Comparison of ENCODE assay signal across 9 mouse cellular contexts in genomic region chr10:95394819-95395812, GRCm38 (mm10). TPM values are rescaled to one million over a fixed set of nuclear protein-coding genes. Genes with fewer than 3 reads are reported as not detected.
DNase-seq lines count a peak whose midpoint lies in the region; ATAC-seq and TF ChIP-seq lines count a peak whose summit lies in the region.
"Had no signal": no experiment of that assay in that cellular context is flagged by ENCODE, and none has a peak within 500 bp of the region (broad histone marks: within the 10 kb centered on the region; RNA-seq: fewer than 3 reads in every experiment).

No protein-coding gene starts in this region.

- no peaks in the 10 kb centered on the region for H3K9me3 ChIP-seq in forebrain, postnatal 0 days (ENCODE audit: low read length)
- no peaks in the 10 kb centered on the region for H3K9me3 ChIP-seq in forebrain, embryonic 16.5 days (ENCODE audit: control insufficient read depth, low read length)
- H3K9me3 ChIP-seq in limb, embryonic 14.5 days (ENCODE audit: control insufficient read depth, low read length) = no peaks in the 10 kb centered on the region
- H3K9me3 ChIP-seq in stomach, embryonic 16.5 days (replicated peaks; ENCODE audit: control insufficient read depth, low read length) = no peaks in the 10 kb centered on the region

- no peak overlapping the region for H3K4me3 ChIP-seq in forebrain, postnatal 0 days (ENCODE audit: low read depth, low read length)
- H3K4me3 ChIP-seq in forebrain, embryonic 16.5 days (replicated peaks; ENCODE audit: low read length) = no peak overlapping the region
- peak overlapping the region; percentile 57 for H3K4me3 ChIP-seq in spleen, adult 2 months (ENCODE audit: extremely low read depth, insufficient read depth, insufficient read length)
- H3K4me3 ChIP-seq in limb, embryonic 14.5 days (replicated peaks; ENCODE audit: low read length) = peak overlapping the region; percentile 7
- peak overlapping the region; percentile 25 for H3K4me3 ChIP-seq in stomach, embryonic 16.5 days (replicated peaks; ENCODE audit: low read length)

- H3K9ac ChIP-seq in forebrain, postnatal 0 days = no peak overlapping the region
- H3K9ac ChIP-seq in forebrain, embryonic 16.5 days (replicated peaks; ENCODE audit: low read depth, low read length) = no peak overlapping the region
- peak overlapping the region; percentile 37; the same call in 1 of the 2 replicates for H3K9ac ChIP-seq in limb, embryonic 14.5 days (ENCODE audit: low read depth, low read length, severe bottlenecking)
- peak overlapping the region; percentile 56; the same call in 1 of the 2 replicates for H3K9ac ChIP-seq in stomach, embryonic 16.5 days (ENCODE audit: low read length)

- no peak for TF ChIP-seq CTCF in forebrain, postnatal 0 days (IDR thresholded peaks at IDR 0.05; ENCODE audit: low read depth)
- no peak for TF ChIP-seq CTCF in spleen, adult 2 months (IDR thresholded peaks at IDR 0.05; ENCODE audit: extremely low read depth, insufficient read depth, insufficient read length, insufficient replicate concordance)

- H3K27me3 ChIP-seq in forebrain, postnatal 0 days (ENCODE audit: insufficient read depth, low read length) = no peaks in the 10 kb centered on the region
- H3K27me3 ChIP-seq in forebrain, embryonic 16.5 days (replicated peaks; ENCODE audit: control insufficient read depth, insufficient read depth, low read length) = no peaks in the 10 kb centered on the region
- peaks cover 1% of the 10 kb centered on the region; the same call in 1 of the 2 replicates for H3K27me3 ChIP-seq in spleen, adult 2 months (ENCODE audit: control insufficient read depth, insufficient read depth, low read length)
- H3K27me3 ChIP-seq in limb, embryonic 14.5 days (ENCODE audit: control insufficient read depth, insufficient read depth, low read length) = 0 out of 2 replicates have a peak, but pooled peaks cover 6% of the 10 kb centered on the region
- H3K27me3 ChIP-seq in stomach, embryonic 16.5 days (ENCODE audit: control insufficient read depth, insufficient read depth, low read length) = no peaks in the 10 kb centered on the region

- no peak for DNase-seq in forebrain, postnatal 0 days
- no peak for DNase-seq in spleen, adult 2 months (ENCODE audit: low read depth in 1 of 2, low spot score in 2 of 2)
- no peak for DNase-seq in spleen, postnatal 14 days (ENCODE audit: low spot score in 2 of 2)
- no peak for DNase-seq in limb, embryonic 14.5 days (ENCODE audit: low spot score)
- DNase-seq in adrenal gland, postnatal 25 days = no peak
- DNase-seq in testis, postnatal 14 days (ENCODE audit: low spot score) = no peak
- DNase-seq: cerebellum, postnatal 10 days had no signal

- WGBS in forebrain, postnatal 0 days = 56% methylated on average over 25 of the region's 25 CpGs
- 58% methylated on average over 25 of the region's 25 CpGs for WGBS in forebrain, embryonic 16.5 days
- 6% methylated on average over 25 of the region's 25 CpGs for WGBS in spleen, adult 2 months
- 26% methylated on average over 25 of the region's 25 CpGs for WGBS in limb, embryonic 14.5 days
- 19% methylated on average over 25 of the region's 25 CpGs for WGBS in stomach, embryonic 16.5 days

- no peak overlapping the region for H3K27ac ChIP-seq in forebrain, postnatal 0 days (ENCODE audit: low read depth, low read length)
- H3K27ac ChIP-seq in forebrain, embryonic 16.5 days (ENCODE audit: low read length) = no peak overlapping the region
- no peak overlapping the region for H3K27ac ChIP-seq in spleen, adult 2 months (ENCODE audit: insufficient read depth, low read length)
- H3K27ac ChIP-seq in limb, embryonic 14.5 days (replicated peaks; ENCODE audit: low read depth, low read length) = 0 out of 2 replicates have a peak overlapping the region, but pooled peaks have one; percentile 34
- H3K27ac ChIP-seq in stomach, embryonic 16.5 days (ENCODE audit: low read length) = no peak overlapping the region

- no peaks in the 10 kb centered on the region for H3K4me1 ChIP-seq in forebrain, postnatal 0 days (ENCODE audit: insufficient read depth)
- peaks cover 10% of the 10 kb centered on the region for H3K4me1 ChIP-seq in forebrain, embryonic 16.5 days (replicated peaks; ENCODE audit: control insufficient read depth, insufficient read depth, low read length)
- peaks cover 4% of the 10 kb centered on the region; the same call in 1 of the 2 replicates for H3K4me1 ChIP-seq in spleen, adult 2 months (ENCODE audit: control insufficient read depth, insufficient read depth, insufficient read length)
- H3K4me1 ChIP-seq in limb, embryonic 14.5 days (ENCODE audit: control insufficient read depth, insufficient read depth, low read length) = peaks cover 31% of the 10 kb centered on the region
- H3K4me1 ChIP-seq in stomach, embryonic 16.5 days (ENCODE audit: control insufficient read depth, insufficient read depth, low read length) = peaks cover 20% of the 10 kb centered on the region

- 0 out of 2 replicates have a peak overlapping the region, but pooled peaks have one; percentile 10 for H3K4me2 ChIP-seq in forebrain, postnatal 0 days (ENCODE audit: low read depth)
- H3K4me2 ChIP-seq in forebrain, embryonic 16.5 days (ENCODE audit: low read length) = no peak overlapping the region
- peak overlapping the region; percentile 42 for H3K4me2 ChIP-seq in limb, embryonic 14.5 days (replicated peaks; ENCODE audit: low read depth, low read length, severe bottlenecking)
- H3K4me2 ChIP-seq in stomach, embryonic 16.5 days (ENCODE audit: low read depth, low read length) = peak overlapping the region; percentile 51

- no peak for ATAC-seq in forebrain, postnatal 0 days
- ATAC-seq in forebrain, embryonic 16.5 days = no peak
- ATAC-seq in limb, embryonic 14.5 days (ENCODE audit: low FRiP score, low read depth) = no peak
- no peak for ATAC-seq in stomach, embryonic 16.5 days (ENCODE audit: insufficient read depth, low FRiP score)

- H3K36me3 ChIP-seq in forebrain, postnatal 0 days (ENCODE audit: insufficient read depth) = no peaks in the 10 kb centered on the region
- no peaks in the 10 kb centered on the region for H3K36me3 ChIP-seq in forebrain, embryonic 16.5 days (ENCODE audit: control insufficient read depth, insufficient read depth)
- H3K36me3 ChIP-seq in spleen, adult 2 months (ENCODE audit: control insufficient read depth, insufficient read depth, low read length) = no peaks in the 10 kb centered on the region
- no peaks in the 10 kb centered on the region for H3K36me3 ChIP-seq in limb, embryonic 14.5 days (ENCODE audit: control insufficient read depth, insufficient read depth, low read length)
- H3K36me3 ChIP-seq in stomach, embryonic 16.5 days (ENCODE audit: control insufficient read depth, insufficient read depth, low read length) = no peaks in the 10 kb centered on the region

- no peak for TF ChIP-seq POLR2A in spleen, adult 2 months (IDR thresholded peaks at IDR 0.05; ENCODE audit: low read depth, low read length)
- TF ChIP-seq POLR2A in limb, embryonic 14.5 days (IDR thresholded peaks at IDR 0.05; ENCODE audit: borderline replicate concordance, extremely low read depth, insufficient read depth, insufficient read length) = no peak

RNA-seq across cellular contexts. Expression of gene Socs2, which starts 21.9 kb away (rescaled TPM):
- total RNA-seq in forebrain, postnatal 0 days (2014; rRNA removed) = 80.7 and 93.0 TPM in 2 replicates
- polyA plus RNA-seq in forebrain, postnatal 0 days (2015; fragmentation: Nextera tagmentation; extraction: Ambion mirVana) = 136 and 154 TPM in 2 replicates
- polyA plus RNA-seq in forebrain, embryonic 16.5 days (2015; fragmentation: Nextera tagmentation; extraction: Ambion mirVana) = 145 and 161 TPM in 2 replicates
- polyA plus RNA-seq in spleen, adult 2 months (2012; rRNA removed) = 10.2 and 12.7 TPM in 2 replicates
- 23.2 and 32.8 TPM in 2 replicates for polyA plus RNA-seq in limb, embryonic 14.5 days (2012; rRNA removed)
- polyA plus RNA-seq in limb, embryonic 14.5 days (2014; fragmentation: Nextera tagmentation; extraction: Ambion mirVana) = 54.0 and 54.7 TPM in 2 replicates
- 24.3 and 27.0 TPM in 2 replicates for polyA plus RNA-seq in stomach, embryonic 16.5 days (2015; fragmentation: Nextera tagmentation; extraction: Ambion mirVana)
- 19.6 and 19.8 TPM in 2 replicates for total RNA-seq in adrenal gland, postnatal 25 days (2021)

Comparison
In these comparisons a context has a peak if more than half of its experiments do, and no peak if none do; other contexts are left out.
1. H3K4me3 ChIP-seq: peak in spleen, adult 2 months (single experiment), limb, embryonic 14.5 days (single experiment) and stomach, embryonic 16.5 days (single experiment); none in forebrain, postnatal 0 days (single experiment) and forebrain, embryonic 16.5 days (single experiment).
2. H3K9ac ChIP-seq: peak in limb, embryonic 14.5 days (single experiment) and stomach, embryonic 16.5 days (single experiment); none in forebrain, postnatal 0 days (single experiment) and forebrain, embryonic 16.5 days (single experiment).